Mouse (Mus musculus) liver, postnatal 0 days (tissue): ENCODE results near the gene Nkd2.

Experiments used
- CTCF ChIP-seq: sonication (generic); IDR thresholded peaks from 2 replicates; pipeline ENCODE4 v1.5.1; 2016; ENCODE audit warnings: antibody characterized with exemption, low read depth
- EP300 ChIP-seq: IDR thresholded peaks from 2 replicates; pipeline ENCODE4 v1.6.1; 2016; ENCODE audit warnings: antibody characterized with exemption, low read depth, mild to moderate bottlenecking

- TF ChIP-seq CTCF (peak; percentile 90), EP300 (no peak)
Observed at GRCm38 (mm10) chr13:73822187-73822800, 25.1 kb downstream of the Nkd2 start.
